Mouse (Mus musculus): ENCODE measurements around the gene Hs3st6. TPM values are rescaled to one million over a fixed set of nuclear protein-coding genes. Genes with fewer than 3 reads are reported as not detected.

Gene Hs3st6
- polyA plus RNA-seq, 1 experiment from 2014 or later = 1.8 TPM

GRCm38 (mm10) chr17:24773241-24773640, 20.5 kb downstream of the Hs3st6 start:
- Histone ChIP-seq H3K27me3 (ENCODE audit: control insufficient read depth, insufficient read depth, low read length) (no peaks in the 10 kb centered on the region), H3K9me3 (ENCODE audit: control insufficient read depth, low read length) (no peaks in the 10 kb centered on the region), H3K9ac (ENCODE audit: low read length) (no peak overlapping the region), H3K4me3 (ENCODE audit: low read depth, low read length) (no peak overlapping the region), H3K4me2 (replicated peaks; ENCODE audit: low read depth) (no peak overlapping the region), H3K4me1 (replicated peaks; ENCODE audit: control insufficient read depth, insufficient read depth) (no peaks in the 10 kb centered on the region), H3K36me3 (ENCODE audit: control insufficient read depth, insufficient read depth, low read length) (no peaks in the 10 kb centered on the region), H3K27ac (replicated peaks) (no peak overlapping the region)
- 81% methylated on average over 5 of the region's 5 CpGs for WGBS
- DNase-seq (ENCODE audit: low spot score) (no peak), ATAC-seq (ENCODE audit: low FRiP score, low TSS enrichment) (no peak)
- no peak for TF ChIP-seq EP300 (optimal IDR thresholded peaks at IDR 0.05)
- peak; percentile 50 for TF ChIP-seq CTCF (IDR thresholded peaks at IDR 0.05; ENCODE audit: low read depth)

GRCm38 (mm10) chr17:24775173-24775572, 22.4 kb downstream of the Hs3st6 start:
- ATAC-seq (ENCODE audit: low FRiP score, low TSS enrichment) = peak; percentile 88
- no peak for DNase-seq (ENCODE audit: low spot score)
- no peaks in the 10 kb centered on the region for H3K9me3 ChIP-seq (ENCODE audit: control insufficient read depth, low read length)
- no peaks in the 10 kb centered on the region for H3K4me1 ChIP-seq (replicated peaks; ENCODE audit: control insufficient read depth, insufficient read depth)
- no peak overlapping the region for H3K9ac ChIP-seq (ENCODE audit: low read length)
- H3K27ac ChIP-seq (replicated peaks) = 0 out of 2 replicates have a peak overlapping the region, but pooled peaks have one; percentile 10
- H3K4me2 ChIP-seq (replicated peaks; ENCODE audit: low read depth) = no peak overlapping the region
- WGBS = 45% methylated on average over 8 of the region's 8 CpGs
- no peaks in the 10 kb centered on the region for H3K36me3 ChIP-seq (ENCODE audit: control insufficient read depth, insufficient read depth, low read length)
- TF ChIP-seq EP300 (optimal IDR thresholded peaks at IDR 0.05) (no peak), CTCF (IDR thresholded peaks at IDR 0.05; ENCODE audit: low read depth) (no peak)
- H3K4me3 ChIP-seq (ENCODE audit: low read depth, low read length) = no peak overlapping the region
- no peaks in the 10 kb centered on the region for H3K27me3 ChIP-seq (ENCODE audit: control insufficient read depth, insufficient read depth, low read length)

- 60% methylated on average over 2 of the region's 2 CpGs for WGBS
- H3K4me1 ChIP-seq (replicated peaks; ENCODE audit: control insufficient read depth, insufficient read depth) = no peaks in the 10 kb centered on the region
- TF ChIP-seq EP300 (optimal IDR thresholded peaks at IDR 0.05) (no peak), CTCF (IDR thresholded peaks at IDR 0.05; ENCODE audit: low read depth) (no peak)
- no peak overlapping the region for H3K4me2 ChIP-seq (replicated peaks; ENCODE audit: low read depth)
- H3K4me3 ChIP-seq (ENCODE audit: low read depth, low read length) = no peak overlapping the region
- H3K9me3 ChIP-seq (ENCODE audit: control insufficient read depth, low read length) = no peaks in the 10 kb centered on the region
- no peaks in the 10 kb centered on the region for H3K27me3 ChIP-seq (ENCODE audit: control insufficient read depth, insufficient read depth, low read length)
- H3K27ac ChIP-seq (replicated peaks) = no peak overlapping the region
- H3K9ac ChIP-seq (ENCODE audit: low read length) = no peak overlapping the region
- ATAC-seq (ENCODE audit: low FRiP score, low TSS enrichment) (no peak), DNase-seq (ENCODE audit: low spot score) (no peak)
- H3K36me3 ChIP-seq (ENCODE audit: control insufficient read depth, insufficient read depth, low read length) = no peaks in the 10 kb centered on the region
These were observed 24.3 kb downstream of the Hs3st6 start for GRCm38 (mm10) chr17:24777073-24777472.

GRCm38 (mm10) chr17:24780821-24781220, 28.0 kb downstream of the Hs3st6 start:
- H3K4me1 ChIP-seq (replicated peaks; ENCODE audit: control insufficient read depth, insufficient read depth) = no peaks in the 10 kb centered on the region
- no peak for TF ChIP-seq EP300 (optimal IDR thresholded peaks at IDR 0.05)
- TF ChIP-seq CTCF (IDR thresholded peaks at IDR 0.05; ENCODE audit: low read depth) = no peak
- no peaks in the 10 kb centered on the region for H3K36me3 ChIP-seq (ENCODE audit: control insufficient read depth, insufficient read depth, low read length)
- WGBS = 95% methylated on average over 2 of the region's 2 CpGs
- H3K9me3 ChIP-seq (ENCODE audit: control insufficient read depth, low read length) = no peaks in the 10 kb centered on the region
- H3K4me3 ChIP-seq (ENCODE audit: low read depth, low read length) = no peak overlapping the region
- ATAC-seq (ENCODE audit: low FRiP score, low TSS enrichment) = no peak
- no peak overlapping the region for H3K4me2 ChIP-seq (replicated peaks; ENCODE audit: low read depth)
- H3K9ac ChIP-seq (ENCODE audit: low read length) = no peak overlapping the region
- H3K27ac ChIP-seq (replicated peaks) = no peak overlapping the region
- no peaks in the 10 kb centered on the region for H3K27me3 ChIP-seq (ENCODE audit: control insufficient read depth, insufficient read depth, low read length)
- no peak for DNase-seq (ENCODE audit: low spot score)

- 44% methylated on average over 8 of the region's 8 CpGs for WGBS
- Histone ChIP-seq H3K4me3 (ENCODE audit: low read depth, low read length) (no peak overlapping the region), H3K27ac (replicated peaks) (no peak overlapping the region), H3K9ac (ENCODE audit: low read length) (no peak overlapping the region), H3K9me3 (ENCODE audit: control insufficient read depth, low read length) (no peaks in the 10 kb centered on the region), H3K4me2 (replicated peaks; ENCODE audit: low read depth) (no peak overlapping the region), H3K36me3 (ENCODE audit: control insufficient read depth, insufficient read depth, low read length) (no peaks in the 10 kb centered on the region), H3K27me3 (ENCODE audit: control insufficient read depth, insufficient read depth, low read length) (no peaks in the 10 kb centered on the region), H3K4me1 (replicated peaks; ENCODE audit: control insufficient read depth, insufficient read depth) (no peaks in the 10 kb centered on the region)
- ATAC-seq (ENCODE audit: low FRiP score, low TSS enrichment) (no peak), DNase-seq (ENCODE audit: low spot score) (no peak)
- TF ChIP-seq CTCF (IDR thresholded peaks at IDR 0.05; ENCODE audit: low read depth) (no peak), EP300 (optimal IDR thresholded peaks at IDR 0.05) (no peak)
These were observed 39.4 kb downstream of the Hs3st6 start for GRCm38 (mm10) chr17:24792190-24792589.

GRCm38 (mm10) chr17:24794791-24795190, 42.0 kb downstream of the Hs3st6 start:
- no peaks in the 10 kb centered on the region for H3K36me3 ChIP-seq (ENCODE audit: control insufficient read depth, insufficient read depth, low read length)
- no peaks in the 10 kb centered on the region for H3K9me3 ChIP-seq (ENCODE audit: control insufficient read depth, low read length)
- no peak overlapping the region for H3K27ac ChIP-seq (replicated peaks)
- TF ChIP-seq CTCF (IDR thresholded peaks at IDR 0.05; ENCODE audit: low read depth) = no peak
- TF ChIP-seq EP300 (optimal IDR thresholded peaks at IDR 0.05) = no peak
- ATAC-seq (ENCODE audit: low FRiP score, low TSS enrichment) = no peak
- no peaks in the 10 kb centered on the region for H3K4me1 ChIP-seq (replicated peaks; ENCODE audit: control insufficient read depth, insufficient read depth)
- no peak overlapping the region for H3K4me2 ChIP-seq (replicated peaks; ENCODE audit: low read depth)
- no peaks in the 10 kb centered on the region for H3K27me3 ChIP-seq (ENCODE audit: control insufficient read depth, insufficient read depth, low read length)
- H3K9ac ChIP-seq (ENCODE audit: low read length) = no peak overlapping the region
- no peak for DNase-seq (ENCODE audit: low spot score)
- 77% methylated on average over 12 of the region's 12 CpGs for WGBS
- no peak overlapping the region for H3K4me3 ChIP-seq (ENCODE audit: low read depth, low read length)

All from stomach, postnatal 0 days (tissue).